ENCODE assay signal across 14 mouse cellular contexts in genomic region chr6:54409271-54409670, GRCm38 (mm10). TPM values are rescaled to one million over a fixed set of nuclear protein-coding genes. Genes with fewer than 3 reads are reported as not detected.
DNase-seq lines count a peak whose midpoint lies in the region; ATAC-seq lines count a peak whose summit lies in the region.
"Had no signal": no experiment of that assay in that cellular context is flagged by ENCODE, and none has a peak within 500 bp of the region (broad histone marks: within the 10 kb centered on the region; RNA-seq: fewer than 3 reads in every experiment).

No protein-coding gene starts in this region.

- H3K36me3 ChIP-seq in limb, embryonic 13.5 days = no peaks in the 10 kb centered on the region
- no peaks in the 10 kb centered on the region for H3K36me3 ChIP-seq in limb, embryonic 10.5 days
- H3K36me3 ChIP-seq: hindbrain, embryonic 15.5 days; limb, embryonic 12.5 days; neural tube, embryonic 15.5 days had no signal

- H3K27ac ChIP-seq in limb, embryonic 13.5 days = no peak overlapping the region
- no peak overlapping the region for H3K27ac ChIP-seq in limb, embryonic 10.5 days
- H3K27ac ChIP-seq: hindbrain, embryonic 15.5 days; limb, embryonic 12.5 days; neural tube, embryonic 15.5 days had no signal

- peak; percentile 37 for DNase-seq in adrenal gland, adult 2 months
- no peak for DNase-seq in adrenal gland, postnatal 10 days
- DNase-seq in limb, embryonic 10.5 days (ENCODE audit: low spot score) = no peak
- peak; percentile 36 for DNase-seq in gastrocnemius, postnatal 25 days
- DNase-seq in heart, postnatal 4 days = peak; percentile 39
- DNase-seq in right cerebral cortex, adult 18-20 months = no peak
- DNase-seq in testis, postnatal 10 days (ENCODE audit: low spot score) = no peak
- DNase-seq: cerebellum, postnatal 36 days; layer of hippocampus, adult 9-11 months had no signal

- no peaks in the 10 kb centered on the region for H3K9me3 ChIP-seq in limb, embryonic 13.5 days
- H3K9me3 ChIP-seq in limb, embryonic 10.5 days (replicated peaks) = no peaks in the 10 kb centered on the region
- H3K9me3 ChIP-seq: hindbrain, embryonic 15.5 days; limb, embryonic 12.5 days; neural tube, embryonic 15.5 days had no signal

- H3K9ac ChIP-seq in limb, embryonic 13.5 days = no peak overlapping the region
- H3K9ac ChIP-seq: hindbrain, embryonic 15.5 days; limb, embryonic 12.5 days; neural tube, embryonic 15.5 days had no signal

- ATAC-seq in limb, embryonic 13.5 days (ENCODE audit: low FRiP score, low read depth) = peak; percentile 69

- H3K4me1 ChIP-seq in limb, embryonic 13.5 days = no peaks in the 10 kb centered on the region
- H3K4me1 ChIP-seq in limb, embryonic 10.5 days = 0 out of 2 replicates have a peak, but pooled peaks cover 2% of the 10 kb centered on the region
- H3K4me1 ChIP-seq: hindbrain, embryonic 15.5 days; limb, embryonic 12.5 days; neural tube, embryonic 15.5 days had no signal

- H3K4me2 ChIP-seq in limb, embryonic 13.5 days (replicated peaks) = no peak overlapping the region
- H3K4me2 ChIP-seq: hindbrain, embryonic 15.5 days; limb, embryonic 12.5 days; neural tube, embryonic 15.5 days had no signal

- H3K27me3 ChIP-seq in limb, embryonic 13.5 days = 0 out of 2 replicates have a peak, but pooled peaks cover 3% of the 10 kb centered on the region
- H3K27me3 ChIP-seq in limb, embryonic 10.5 days (ENCODE audit: low read depth, poor library complexity, severe bottlenecking) = no peaks in the 10 kb centered on the region
- H3K27me3 ChIP-seq: hindbrain, embryonic 15.5 days; limb, embryonic 12.5 days; neural tube, embryonic 15.5 days had no signal

- H3K4me3 ChIP-seq in limb, embryonic 13.5 days = no peak overlapping the region
- no peak overlapping the region for H3K4me3 ChIP-seq in limb, embryonic 10.5 days
- H3K4me3 ChIP-seq: hindbrain, embryonic 15.5 days; limb, embryonic 12.5 days; megakaryocyte, embryonic 14.5 days; neural tube, embryonic 15.5 days had no signal

- 56% methylated on average over 6 of the region's 6 CpGs for WGBS in limb, embryonic 13.5 days
- WGBS in limb, embryonic 10.5 days = 67% methylated on average over 6 of the region's 6 CpGs

RNA-seq across cellular contexts. Expression of gene Wipf3, which starts 20.1 kb away (rescaled TPM):
- 1 to 10 TPM; 1.3 to 2.0 TPM for total RNA-seq in adrenal gland, adult 2 months (2021)
- 0.65 and 0.69 TPM in 2 replicates for polyA plus RNA-seq in adrenal gland, adult 2 months (2012; rRNA removed)
- total RNA-seq in adrenal gland, postnatal 10 days (2021) = 1 to 10 TPM; 4.6 to 8.2 TPM
- polyA plus RNA-seq in limb, embryonic 13.5 days (2015; fragmentation: Nextera tagmentation; extraction: Ambion mirVana) = 1.6 and 2.1 TPM in 2 replicates
- polyA plus RNA-seq in limb, embryonic 10.5 days (2016; fragmentation: Nextera tagmentation; extraction: Ambion mirVana) = 0.68 and 1.0 TPM in 2 replicates
- 10 to 100 TPM; 13.7 to 18.4 TPM for total RNA-seq in gastrocnemius, postnatal 25 days (2021)
- 10 to 100 TPM; 15.2 to 15.9 TPM for total RNA-seq in heart, postnatal 4 days (2021)

Comparison
In these comparisons a context has a peak if more than half of its experiments do, and no peak if none do; other contexts are left out.
1. DNase-seq: peak in adrenal gland, adult 2 months (single experiment), gastrocnemius, postnatal 25 days (single experiment) and heart, postnatal 4 days (single experiment); none in adrenal gland, postnatal 10 days (single experiment), limb, embryonic 10.5 days (single experiment), right cerebral cortex, adult 18-20 months (single experiment) and testis, postnatal 10 days (single experiment).